Mouse (Mus musculus) lung, adult 2 months (tissue): ENCODE data around the gene Hhatl. TPM values are rescaled to one million over a fixed set of nuclear protein-coding genes. Genes with fewer than 3 reads are reported as not detected.

Source experiments
- DNase-seq: peaks from one replicate; pipeline ENCODE4 v3.0.0; 2022
- H3K4me1 ChIP-seq: fragments of 200-500 bp; 2 replicates; pipeline ENCODE4 v1.6.1; 2011; ENCODE audit warnings: low read length; ENCODE audit not compliant: control insufficient read depth, insufficient read depth
- H3K4me3 ChIP-seq: fragments of 200-500 bp; replicated peaks from 2 replicates; pipeline ENCODE3; 2011; ENCODE audit warnings: low read depth, mild to moderate bottlenecking, control low read depth, low read length; ENCODE audit errors: extremely low read depth
- CTCF ChIP-seq: fragments of 200-500 bp; IDR thresholded peaks from 2 replicates; pipeline ENCODE4 v1.5.1; 2011; ENCODE audit warnings: mild to moderate bottlenecking, low read length, control low read depth; ENCODE audit not compliant: insufficient read depth
- POLR2A ChIP-seq: fragments of 200-500 bp; IDR thresholded peaks from 2 replicates; pipeline ENCODE4 v1.6.1; 2011; ENCODE audit warnings: low read depth, mild to moderate bottlenecking, control low read depth, low read length, borderline replicate concordance; ENCODE audit errors: extremely low read depth
- WGBS: fragments of 180-500 bp; shearing (Covaris S2); methylation state at CpG from one replicate; pipeline ENCODE4 v1.1.7; 2018; 5-methylcytosine and 5-hydroxymethylcytosine counted together
- polyA plus RNA-seq: library from polyadenylated mRNA; depleted of rRNA; stranded (reverse); fragments of >200 nt; gene quantifications from 2 replicates; pipeline ENCODE4 v1.2.3, GENCODE M21; 2012; rRNA removed

Gene Hhatl
- polyA plus RNA-seq: 7.4 and 11.0 TPM in 2 replicates

- no peaks in the 10 kb centered on the region for H3K4me1 ChIP-seq
- TF ChIP-seq CTCF (no peak), POLR2A (no peak)
- no peak for DNase-seq
- no peak within 1 kb of the TSS for H3K4me3 ChIP-seq
- 40% methylated on average over 24 of the region's 24 CpGs for WGBS
Observed at GRCm38 (mm10) chr9:121791757-121792521, at the start of gene Hhatl. Gene Hhatl (minus strand): TSS chr9:121792507.

GRCm38 (mm10) chr9:121839622-121839965, 47.3 kb upstream of the Hhatl start:
- no peak for TF ChIP-seq CTCF
- TF ChIP-seq POLR2A: no peak
- 29% methylated on average over 7 of the region's 7 CpGs for WGBS
- DNase-seq: no peak
- H3K4me1 ChIP-seq: peaks cover 3% of the 10 kb centered on the region; the same call in 1 of the 2 replicates
- no peak overlapping the region for H3K4me3 ChIP-seq

DNA sequence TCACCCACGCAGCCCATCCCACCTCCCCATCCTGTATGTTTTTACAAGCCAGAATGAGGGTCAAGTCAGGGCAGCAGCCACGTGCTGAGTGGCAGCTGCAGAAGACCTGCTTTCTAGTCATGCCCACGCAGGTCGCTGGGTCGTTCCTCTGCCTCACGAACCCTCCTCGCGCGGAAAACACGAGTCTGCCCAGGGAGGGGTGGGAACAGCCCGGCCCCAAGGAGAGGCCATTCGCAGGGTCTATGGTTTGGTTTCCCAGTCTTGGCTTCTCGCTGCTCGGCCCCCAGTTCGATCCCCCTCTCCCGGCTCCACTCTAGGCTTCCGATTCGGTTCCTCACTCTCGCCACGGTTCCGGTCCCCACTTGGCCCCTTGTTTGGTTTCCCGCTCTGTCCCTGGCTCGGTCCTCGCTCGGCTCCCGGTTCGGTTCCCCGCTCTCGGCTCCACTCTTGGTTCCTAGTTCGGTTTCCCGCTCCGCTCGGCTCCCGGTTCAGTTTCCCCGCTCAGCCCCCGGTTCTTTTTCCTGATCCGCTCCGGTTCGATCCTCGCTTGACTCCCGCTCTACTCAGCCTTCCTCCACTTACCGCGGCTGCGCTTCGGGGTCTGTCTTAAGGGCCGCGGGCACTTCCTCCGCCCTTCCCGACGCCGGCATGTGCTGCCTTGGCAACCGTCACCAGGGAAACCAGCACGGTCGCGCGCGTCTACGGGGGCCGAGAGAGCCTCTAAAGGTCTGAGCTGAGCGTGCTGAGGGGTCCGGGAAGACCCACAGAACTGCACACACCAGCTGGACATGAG, 46.7 kb upstream of the Hhatl start, which contains the start of gene Ccdc13:
Ccdc13 (minus strand) TSS at position 633 of the 793 bp plus-strand sequence.
- Histone ChIP-seq H3K4me3 (peak within 1 kb of the TSS; percentile 56), H3K4me1 (peaks cover 3% of the 10 kb centered on the region; the same call in 1 of the 2 replicates)
- WGBS: 8% methylated on average over 61 of the region's 61 CpGs
- DNase-seq: peak; percentile 67
- no peak for TF ChIP-seq POLR2A
- no peak for TF ChIP-seq CTCF

GRCm38 (mm10) chr9:121838008-121838407, 45.7 kb upstream of the Hhatl start:
- TF ChIP-seq POLR2A (no peak), CTCF (no peak)
- Histone ChIP-seq H3K4me1 (peaks cover 3% of the 10 kb centered on the region; the same call in 1 of the 2 replicates), H3K4me3 (no peak overlapping the region)
- WGBS: 86% methylated on average over 6 of the region's 6 CpGs
- no peak for DNase-seq

DNA sequence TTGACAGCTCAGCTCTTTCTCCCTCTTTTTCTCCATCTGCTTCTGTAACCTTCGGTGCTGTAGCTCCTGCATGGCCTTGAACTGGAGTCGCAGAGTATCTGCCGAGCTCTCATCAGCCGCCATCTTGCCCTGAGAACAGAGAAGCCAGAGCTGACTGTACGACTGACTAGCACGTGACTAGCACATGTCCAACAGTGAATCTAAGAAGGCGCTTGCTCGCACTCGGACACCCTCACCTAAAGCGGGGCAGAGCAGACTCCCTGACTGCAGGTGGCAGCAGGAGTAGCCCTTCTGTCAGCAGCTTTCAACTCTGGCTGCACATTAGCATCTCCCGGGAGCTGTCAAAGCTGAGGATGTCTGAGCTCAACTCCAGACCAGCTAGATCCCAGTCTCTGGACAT, 41.5 kb upstream of the Hhatl start:
- WGBS: 77% methylated on average over 11 of the region's 11 CpGs
- Histone ChIP-seq H3K4me3 (no peak overlapping the region), H3K4me1 (no peaks in the 10 kb centered on the region)
- DNase-seq: no peak
- TF ChIP-seq POLR2A (no peak), CTCF (no peak)

DNA sequence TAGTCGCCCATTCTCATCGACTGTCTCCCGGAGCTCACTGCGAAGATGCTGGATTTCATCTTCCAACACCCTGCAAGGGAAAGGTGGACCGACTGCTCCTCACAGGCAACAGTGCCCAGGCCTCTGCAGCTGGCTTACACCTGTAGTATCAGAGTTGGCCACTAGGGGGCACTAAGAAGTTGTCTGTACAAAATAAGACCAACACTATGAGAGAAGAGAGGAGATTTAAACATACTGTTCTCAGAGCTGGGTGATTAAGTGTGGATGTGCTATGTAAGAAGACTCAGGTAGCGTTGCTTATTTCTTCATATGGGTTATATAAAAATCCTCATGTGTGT, 38.6 kb upstream of the Hhatl start:
- no peaks in the 10 kb centered on the region for H3K4me1 ChIP-seq
- no peak overlapping the region for H3K4me3 ChIP-seq
- TF ChIP-seq POLR2A (no peak), CTCF (peak; percentile 78)
- DNase-seq: peak; percentile 74
- WGBS: 27% methylated on average over 6 of the region's 6 CpGs

DNA sequence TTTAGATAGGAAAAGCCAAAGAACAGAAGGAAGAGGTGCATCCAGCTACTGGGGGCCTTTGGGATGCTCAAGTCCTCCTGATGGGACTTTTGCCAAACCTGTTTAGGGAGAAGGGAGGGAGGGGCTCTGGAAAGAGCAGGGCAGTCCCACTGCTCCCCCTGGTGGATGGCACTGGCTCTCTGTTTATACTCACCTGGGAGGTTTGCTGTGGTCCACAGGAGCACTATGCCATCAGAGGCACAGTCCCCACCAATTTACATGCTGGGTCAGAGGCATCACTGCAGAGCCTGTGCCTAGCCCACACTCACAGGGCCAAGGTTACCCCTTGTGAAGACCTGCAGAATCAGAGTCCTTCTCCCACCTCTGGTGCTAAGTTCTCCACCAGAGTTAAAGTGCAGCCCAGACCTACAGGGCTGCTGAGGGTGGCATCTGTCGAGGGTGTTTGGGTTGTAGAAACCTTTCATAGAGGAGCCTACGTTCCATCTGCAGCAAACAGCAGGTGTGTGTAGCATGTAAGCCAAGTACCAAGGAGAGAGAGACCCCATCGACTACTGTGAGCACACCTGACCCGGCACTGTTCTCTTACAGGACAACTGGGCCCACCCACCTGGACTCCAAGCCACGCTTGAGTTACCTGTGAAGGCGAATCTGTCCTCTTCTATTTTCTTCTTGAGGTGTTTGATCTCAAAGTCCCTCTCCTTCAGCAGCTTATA, 38.1 kb upstream of the Hhatl start:
- WGBS: 69% methylated on average over 6 of the region's 6 CpGs

DNA sequence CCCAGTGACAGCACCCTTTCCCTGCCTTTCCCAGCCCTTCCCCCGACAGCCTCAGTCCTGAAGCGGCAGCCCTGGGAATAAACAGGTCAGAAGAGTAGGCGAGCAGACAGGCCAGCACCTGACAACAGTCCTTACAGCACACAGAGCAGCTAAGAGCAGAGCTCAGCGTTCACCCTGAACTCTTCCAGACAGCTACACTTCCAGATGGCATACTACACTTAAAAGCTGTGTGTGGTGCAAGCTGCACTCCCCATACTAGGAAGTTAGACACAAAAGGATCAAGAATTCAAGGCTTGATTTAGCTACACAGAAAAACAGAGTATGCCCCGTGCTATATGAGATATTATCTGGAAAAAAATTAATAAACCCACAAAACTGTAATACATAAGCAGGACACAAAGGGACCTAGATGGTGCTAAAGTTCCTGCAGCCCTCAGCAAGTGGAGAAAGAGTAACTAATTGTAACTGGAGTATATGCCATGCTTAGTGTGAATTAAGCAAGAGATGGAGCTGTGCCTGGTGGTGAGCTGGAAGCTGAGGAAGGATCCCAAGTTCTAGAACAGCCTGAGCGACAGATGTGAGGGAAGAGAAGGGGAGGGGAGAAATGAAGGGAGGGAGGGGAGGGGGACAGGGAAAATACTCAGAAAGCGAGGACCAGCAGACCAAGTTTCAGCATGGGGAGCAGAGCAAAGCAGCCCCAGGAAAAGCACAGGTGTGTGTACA, 37.1 kb upstream of the Hhatl start:
- H3K4me3 ChIP-seq: no peak overlapping the region
- no peak for TF ChIP-seq CTCF
- H3K4me1 ChIP-seq: no peaks in the 10 kb centered on the region
- DNase-seq: no peak
- WGBS: 54% methylated on average over 7 of the region's 7 CpGs

More for the DNA sequence above, 38.1 kb upstream of the Hhatl start:
- no peaks in the 10 kb centered on the region for H3K4me1 ChIP-seq
- no peak overlapping the region for H3K4me3 ChIP-seq
- no peak for TF ChIP-seq POLR2A
- peak; percentile 62 for TF ChIP-seq CTCF
- DNase-seq: peak; percentile 47

DNA sequence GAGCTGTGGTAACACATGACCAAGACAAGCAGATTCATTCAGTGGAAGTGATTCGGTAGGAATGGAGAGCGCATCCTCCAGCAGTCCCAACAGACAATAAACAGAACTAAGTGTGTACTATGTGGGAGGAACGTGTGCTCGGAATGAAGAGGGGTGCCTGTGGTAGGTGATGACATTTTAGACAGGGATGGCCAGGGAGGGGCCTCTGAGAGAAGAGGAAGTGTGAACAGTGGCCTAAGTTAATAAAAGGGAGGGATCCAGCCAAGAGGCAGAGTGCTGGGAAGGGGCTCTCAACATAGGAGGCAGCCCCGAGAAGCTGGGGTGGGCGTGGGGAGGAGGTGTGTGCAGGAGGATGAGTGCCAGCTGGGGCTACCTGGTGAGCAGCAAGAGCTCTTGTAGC, 36.0 kb upstream of the Hhatl start:
- Histone ChIP-seq H3K4me1 (no peaks in the 10 kb centered on the region), H3K4me3 (no peak overlapping the region)
- 55% methylated on average over 6 of the region's 6 CpGs for WGBS
- no peak for TF ChIP-seq CTCF
- no peak for TF ChIP-seq POLR2A
- no peak for DNase-seq
